Mouse (Mus musculus) G1E (cell line): ENCODE results near the gene Msmo1.

Source experiments
- CTCF ChIP-seq: IDR thresholded peaks from 2 replicates; pipeline ENCODE4 v1.5.1; 2012; ENCODE audit warnings: low read depth, low read length, inconsistent platforms, mixed read lengths
- GATA1 ChIP-seq: IDR thresholded peaks from 2 replicates; pipeline ENCODE4 v1.6.1; 2012; ENCODE audit warnings: borderline replicate concordance, low read length, inconsistent platforms, mixed read lengths
- TAL1 ChIP-seq: conservative IDR thresholded peaks from 2 replicates; pipeline ENCODE4 v1.6.1; 2012; ENCODE audit warnings: low read depth, low read length, inconsistent platforms, mixed read lengths

DNA sequence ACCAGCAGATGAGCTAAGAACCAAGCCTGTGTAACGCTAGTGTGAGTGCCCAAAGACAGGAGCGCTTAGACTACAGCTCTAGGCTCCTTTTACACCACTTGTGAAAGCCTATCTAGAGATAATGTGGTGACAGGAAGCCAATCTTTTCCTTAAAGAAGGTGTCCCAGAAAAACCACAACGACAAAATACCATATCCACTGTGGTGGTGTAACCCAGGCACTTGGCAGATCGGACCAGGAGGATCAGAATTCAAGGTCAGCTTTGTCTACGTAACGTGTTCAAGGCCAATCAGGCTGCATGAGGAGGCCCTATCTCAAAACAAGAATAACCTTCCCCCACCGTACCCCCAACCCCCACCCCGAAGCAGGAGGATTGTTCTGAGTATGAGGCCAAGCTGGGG lies 1.6 kb upstream of the Msmo1 start:
- TF ChIP-seq TAL1 (no peak), CTCF (no peak), GATA1 (no peak)
